Mouse (Mus musculus) yolk sac, embryonic 10.5 days (tissue): ENCODE data around the gene Paxbp1.
A peak's percentile ranks its signal among the peaks of the same experiment; 100 is the strongest.

Source experiments
- DNase-seq: peaks from one replicate; pipeline ENCODE4 v3.0.0-alpha.2; 2017; ENCODE audit warnings: low spot score

Gene Paxbp1

DNA sequence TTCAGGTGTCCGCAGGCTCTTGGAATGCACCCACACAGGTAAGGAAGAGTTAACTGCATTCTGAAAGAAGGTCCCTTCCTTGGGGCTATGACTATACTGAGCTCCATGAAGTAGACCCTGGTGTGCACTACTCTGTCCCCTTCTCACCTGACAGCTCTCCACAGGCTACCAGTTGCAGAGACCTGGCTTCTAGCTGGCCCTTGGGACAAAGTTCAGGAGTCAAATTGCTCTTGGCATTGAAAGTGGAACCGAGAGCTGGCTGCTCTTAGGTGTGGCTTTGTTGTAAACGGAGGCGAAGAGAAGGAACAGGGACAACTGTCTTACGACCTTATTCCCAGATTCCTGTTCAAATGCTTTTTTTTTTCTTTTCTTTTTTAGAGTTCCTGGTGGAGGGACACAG lies 10.8 kb upstream of the Paxbp1 start:
- DNase-seq: no peak

GRCm38 (mm10) chr16:91053599-91053998 lies 9.3 kb upstream of the Paxbp1 start:
- DNase-seq: no peak

DNA sequence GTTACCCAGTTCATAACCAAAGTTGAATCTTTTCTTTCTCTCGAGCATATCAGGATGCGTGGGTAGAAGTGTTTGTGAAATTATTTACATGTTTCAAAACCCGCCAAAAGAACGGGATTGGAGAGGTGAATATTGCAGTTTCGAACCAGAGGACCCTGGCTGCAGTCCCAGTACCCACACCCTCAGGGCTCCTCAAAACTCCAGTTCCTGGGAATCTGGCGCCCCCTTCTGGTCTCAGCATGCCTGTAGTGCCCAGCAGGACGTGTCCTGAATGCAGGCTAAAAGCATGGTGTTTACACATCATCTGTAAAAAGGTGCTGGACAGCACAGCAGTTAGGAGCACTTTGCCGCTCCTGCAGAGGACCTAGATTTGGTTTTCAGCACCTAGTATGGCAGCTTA lies 1.2 kb upstream of the Paxbp1 start:
- no peak for DNase-seq

DNA sequence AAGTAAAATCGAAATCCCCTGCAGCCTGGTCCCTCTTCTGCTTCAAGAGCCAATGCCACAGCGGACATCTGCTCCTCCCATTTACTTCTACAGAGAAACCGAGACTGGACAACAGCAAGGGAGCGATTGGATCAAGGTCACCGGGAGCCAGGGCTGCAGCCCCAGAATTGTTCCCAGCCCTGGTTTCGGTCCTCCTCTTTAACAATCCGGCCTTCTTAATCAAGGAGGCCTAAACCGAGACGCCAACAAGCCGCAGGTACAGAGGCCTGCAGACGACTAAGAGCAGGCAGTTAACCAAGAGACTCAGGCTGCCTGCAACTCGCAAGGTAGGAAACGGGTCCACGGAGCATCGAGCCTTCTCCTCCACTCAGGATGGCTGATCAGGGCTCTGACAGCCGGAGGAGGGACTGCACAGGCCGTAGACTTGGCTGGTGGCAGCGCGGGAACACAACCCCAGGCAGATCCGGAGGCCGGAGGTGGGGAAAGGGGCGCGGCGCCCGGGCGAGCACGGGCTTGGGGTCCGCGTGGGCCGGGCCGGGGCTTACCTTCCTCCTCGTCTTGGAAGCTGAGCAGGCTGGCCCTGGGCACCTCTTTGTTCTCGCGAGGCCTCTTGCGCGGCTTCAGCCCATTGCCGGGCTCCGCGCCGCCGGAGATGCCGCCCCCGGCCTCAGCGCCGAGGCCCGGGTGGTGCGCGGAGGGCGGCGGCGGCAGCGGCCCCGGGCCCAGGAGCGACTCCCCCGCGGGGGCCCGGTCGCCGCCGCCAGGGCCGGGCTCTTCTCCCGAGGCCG lies 688 bp downstream of the Paxbp1 start:
- DNase-seq: peak; percentile 70

GRCm38 (mm10) chr16:91042640-91043039 lies 1.7 kb downstream of the Paxbp1 start:
- no peak for DNase-seq

DNA sequence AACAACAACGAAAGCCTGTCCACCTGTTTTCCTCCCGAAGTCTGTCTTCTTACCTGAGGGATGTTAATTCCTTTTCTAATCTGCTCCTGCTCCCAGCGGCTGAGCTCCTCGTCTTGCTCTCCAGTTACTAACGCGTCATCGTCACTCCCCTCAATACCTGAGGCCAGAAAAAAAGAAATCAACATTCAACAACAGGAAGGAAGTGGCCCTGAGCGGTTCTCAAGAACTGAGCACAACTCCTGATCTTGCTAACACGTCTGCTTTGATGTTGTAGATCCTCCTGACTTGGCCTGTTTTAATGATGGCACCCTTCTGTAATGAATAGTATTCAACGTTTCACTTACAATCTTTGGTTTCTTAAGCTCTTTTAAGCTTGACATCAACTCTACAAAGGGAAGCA lies 8.5 kb downstream of the Paxbp1 start:
- no peak for DNase-seq

DNA sequence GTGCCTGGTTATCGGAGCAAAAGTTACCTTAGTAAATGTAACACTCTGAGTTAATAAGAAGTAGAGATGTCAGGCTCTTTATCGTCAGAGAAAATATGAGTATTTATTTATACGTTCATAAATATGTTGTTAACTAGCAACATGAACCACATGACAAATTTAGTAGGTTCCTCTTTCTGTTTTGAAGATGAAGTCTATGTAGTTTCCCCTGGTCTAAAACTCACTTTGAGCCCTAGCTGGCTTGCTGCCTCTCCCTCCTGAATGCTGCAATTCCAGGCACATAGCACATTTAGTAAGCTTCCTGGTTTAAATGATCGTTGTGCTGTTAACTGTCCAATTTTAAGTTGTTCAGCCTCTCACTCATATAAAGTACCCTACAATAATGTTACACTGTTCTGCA lies 13.6 kb downstream of the Paxbp1 start:
- no peak for DNase-seq

- no peak for DNase-seq
These were observed 14.4 kb downstream of the Paxbp1 start for GRCm38 (mm10) chr16:91029901-91030300.

GRCm38 (mm10) chr16:91029161-91029743 lies 15.1 kb downstream of the Paxbp1 start:
- DNase-seq: no peak

- DNase-seq: no peak
These were observed 18.1 kb downstream of the Paxbp1 start for GRCm38 (mm10) chr16:91026290-91026689.

GRCm38 (mm10) chr16:91023384-91023783 lies 21.0 kb downstream of the Paxbp1 start:
- DNase-seq: no peak

DNA sequence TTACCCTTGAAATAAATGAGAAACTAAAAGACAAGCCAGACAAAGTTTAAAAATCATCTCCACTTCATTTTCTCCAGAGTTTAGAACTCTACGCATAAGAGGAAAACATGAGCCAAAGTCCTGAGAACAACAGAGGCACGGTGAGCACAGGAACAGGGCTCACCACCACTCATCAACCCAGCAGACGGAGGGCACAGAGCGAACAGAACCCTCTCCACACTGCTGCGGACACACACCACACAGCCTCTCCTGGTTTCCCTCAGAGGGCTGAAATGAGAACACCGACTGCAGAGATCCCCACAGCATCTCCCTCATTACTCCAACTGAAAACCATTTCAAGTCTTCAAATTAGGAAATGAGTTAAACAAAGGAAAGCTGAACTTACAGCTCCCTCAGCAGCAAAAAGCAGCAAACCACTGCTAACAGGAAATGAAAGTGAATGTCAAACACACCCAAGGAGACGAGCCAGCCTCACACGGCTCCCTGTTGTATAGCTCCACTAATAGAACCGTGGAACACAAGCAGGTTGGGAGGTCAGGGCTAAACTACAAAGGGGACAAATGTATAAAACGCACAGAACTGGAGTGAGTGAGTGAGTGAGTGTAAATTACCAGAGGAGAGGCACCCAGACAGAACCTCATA lies 23.4 kb downstream of the Paxbp1 start:
- no peak for DNase-seq

DNA sequence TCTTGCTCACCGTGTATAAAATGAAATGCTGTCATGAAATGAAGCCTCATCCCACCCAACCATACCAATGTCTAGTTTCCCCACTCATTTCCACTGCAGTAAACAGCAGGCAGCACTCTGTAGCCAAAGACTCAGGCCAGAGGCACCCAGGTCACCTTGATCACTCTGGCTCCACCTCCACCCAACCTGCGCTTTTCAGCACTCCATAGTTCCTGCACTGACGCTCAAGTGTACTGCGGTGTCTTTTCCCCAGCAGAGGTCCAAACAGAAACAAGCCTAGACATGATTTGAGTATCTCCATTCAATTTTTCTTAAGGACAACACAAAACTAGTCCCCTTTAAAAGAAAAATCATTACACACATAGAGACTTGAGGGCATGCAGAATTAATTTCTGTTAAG lies 24.9 kb downstream of the Paxbp1 start:
- DNase-seq: no peak

- DNase-seq: no peak
These were observed 28.6 kb downstream of the Paxbp1 start for GRCm38 (mm10) chr16:91015761-91016160.

DNA sequence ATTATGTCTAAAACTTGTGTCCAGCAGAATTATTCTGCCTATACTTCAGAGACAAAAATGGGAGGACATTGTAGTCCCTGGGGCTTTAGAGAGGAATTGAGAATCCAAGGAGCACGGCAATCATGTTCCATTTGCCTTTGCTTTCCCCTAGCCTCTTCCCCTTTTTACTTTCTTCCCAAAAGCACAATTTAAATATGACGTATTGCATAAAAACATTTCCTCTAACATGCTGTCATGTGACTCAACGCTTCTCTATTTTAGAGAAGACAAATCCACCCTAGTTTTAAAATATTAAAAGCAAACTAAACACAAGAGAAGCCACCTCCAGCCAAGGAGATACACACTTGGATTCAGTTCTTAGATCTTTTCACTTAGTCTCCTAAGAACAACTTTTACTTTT lies 32.5 kb downstream of the Paxbp1 start:
- DNase-seq: no peak

GRCm38 (mm10) chr16:91011021-91011683 lies 33.2 kb downstream of the Paxbp1 start, which contains the start of gene Synj1:
TSS of gene Synj1 (minus strand) at chr16:91011308.
- peak; percentile 93 for DNase-seq

GRCm38 (mm10) chr16:91010581-91011020 lies 33.7 kb downstream of the Paxbp1 start:
- DNase-seq: no peak

GRCm38 (mm10) chr16:91009942-91010529 lies 34.3 kb downstream of the Paxbp1 start:
- peak; percentile 36 for DNase-seq

DNA sequence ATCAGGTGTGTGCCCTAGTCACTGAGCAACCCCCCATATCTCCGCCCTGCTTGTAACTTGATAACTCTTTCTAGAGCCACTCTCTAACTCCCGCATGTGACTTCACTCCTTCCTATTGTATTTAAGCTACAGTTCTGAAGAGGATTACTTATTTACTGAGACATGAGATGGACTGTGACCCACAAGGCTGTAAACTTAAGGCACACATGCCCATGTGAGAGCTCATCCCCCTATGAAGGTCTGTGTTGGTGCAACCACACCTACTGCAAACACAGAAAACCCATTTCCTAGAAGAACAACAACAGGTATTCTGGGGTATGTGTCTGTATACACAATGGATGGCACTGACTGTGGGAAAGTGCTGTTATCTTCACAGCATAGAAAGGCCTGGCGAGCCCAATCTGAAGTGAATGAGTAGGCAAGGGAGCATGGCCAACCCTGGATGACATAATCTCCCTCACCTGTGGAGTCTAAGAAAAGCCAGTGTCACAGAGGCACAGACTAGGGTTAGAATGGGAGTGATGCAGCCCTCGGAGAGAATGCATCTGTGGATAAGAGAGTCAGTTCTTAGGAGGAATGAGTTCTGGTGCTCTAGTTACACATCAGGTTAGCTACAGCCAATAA lies 39.3 kb downstream of the Paxbp1 start:
- peak; percentile 71 for DNase-seq

DNA sequence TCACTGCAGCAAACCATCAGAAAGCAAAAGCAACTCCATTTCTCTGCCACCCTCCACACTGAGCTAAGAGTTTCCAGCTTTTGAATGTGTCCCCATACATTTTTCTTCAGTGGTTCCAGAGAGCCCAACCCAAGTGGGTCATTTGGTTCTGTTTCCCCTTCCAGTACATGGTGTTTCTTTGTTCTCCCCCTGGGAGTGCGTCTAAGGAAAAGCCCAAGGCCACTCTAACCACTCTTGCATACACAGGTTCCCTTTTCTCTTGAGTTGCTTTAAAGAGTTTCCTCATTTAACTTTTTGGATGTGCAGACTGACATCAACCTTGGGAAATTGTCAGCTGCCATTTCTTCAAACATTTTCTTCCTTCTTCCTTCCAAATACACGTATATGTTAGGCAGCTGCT lies 43.2 kb downstream of the Paxbp1 start:
- no peak for DNase-seq

DNA sequence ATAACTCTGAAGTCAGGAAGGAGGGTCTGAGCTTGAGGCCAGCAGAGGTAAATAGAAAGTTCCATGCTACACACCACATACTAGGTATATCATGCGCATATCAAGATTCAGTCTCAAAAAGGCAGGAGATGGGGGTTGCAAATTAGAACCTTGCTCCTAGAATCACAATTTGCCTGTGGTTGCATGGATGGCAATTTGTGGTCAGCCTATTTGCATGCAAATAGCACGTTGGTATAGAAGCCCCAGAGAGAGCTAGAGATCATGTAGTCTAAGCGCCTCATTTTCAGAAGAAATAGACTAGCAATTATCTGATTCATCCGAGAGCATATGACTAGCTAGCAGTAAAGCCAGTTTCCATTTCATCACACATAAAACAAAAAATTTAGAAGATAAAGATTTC lies 44.5 kb downstream of the Paxbp1 start:
- DNase-seq: no peak

- DNase-seq: no peak
These were observed 46.5 kb downstream of the Paxbp1 start for GRCm38 (mm10) chr16:90997822-90998221.
